Mouse (Mus musculus): ENCODE results near the gene Panx1.

Gene Panx1

GRCm38 (mm10) chr9:14970805-14971525 lies 74.3 kb downstream of the Panx1 start:
- DNase-seq (ENCODE audit: low spot score), result no peak

- no peak for DNase-seq (ENCODE audit: low spot score)
Measured at GRCm38 (mm10) chr9:14970211-14970610, 75.1 kb downstream of the Panx1 start.

DNA sequence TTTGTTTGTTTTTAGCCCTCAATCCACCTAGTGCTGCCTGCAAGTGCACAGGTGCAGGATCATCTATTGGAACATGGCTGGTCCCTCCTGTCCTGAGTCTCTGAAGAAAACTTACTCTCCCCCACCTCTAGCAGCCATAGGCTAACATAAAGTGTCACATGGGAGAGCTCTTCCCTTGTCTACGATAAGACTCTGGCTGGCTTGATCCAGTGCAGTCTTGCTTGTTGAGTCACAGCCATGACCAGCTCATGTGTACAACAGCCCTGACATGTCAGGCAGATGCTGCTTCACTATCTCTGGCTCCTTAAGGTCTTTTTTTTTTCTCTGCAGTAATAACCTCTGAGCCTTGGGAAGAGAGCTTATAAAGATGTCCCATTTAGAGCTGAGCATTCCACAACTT lies 77.7 kb downstream of the Panx1 start:
- no peak for DNase-seq (ENCODE audit: low spot score)

DNA sequence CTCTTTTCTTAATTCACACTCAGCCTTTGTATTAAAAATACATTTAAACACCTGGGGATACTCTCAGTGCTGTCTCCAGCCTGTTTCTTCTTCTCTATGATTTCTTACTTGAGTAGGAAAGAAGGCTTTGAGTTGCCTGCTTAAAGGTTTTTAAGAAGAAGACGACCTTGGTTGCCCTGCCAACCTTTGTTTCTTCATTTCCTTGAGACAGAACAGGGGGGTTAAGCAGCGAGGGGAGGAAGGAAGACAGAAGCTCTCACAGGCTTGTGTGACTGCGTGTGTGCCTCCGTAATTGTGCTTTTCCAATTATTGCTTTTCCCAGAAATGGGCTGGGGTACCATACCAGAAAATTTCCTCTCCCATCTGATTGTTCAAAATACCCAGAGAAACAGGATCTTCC lies 78.5 kb downstream of the Panx1 start:
- DNase-seq (ENCODE audit: low spot score), result no peak

DNA sequence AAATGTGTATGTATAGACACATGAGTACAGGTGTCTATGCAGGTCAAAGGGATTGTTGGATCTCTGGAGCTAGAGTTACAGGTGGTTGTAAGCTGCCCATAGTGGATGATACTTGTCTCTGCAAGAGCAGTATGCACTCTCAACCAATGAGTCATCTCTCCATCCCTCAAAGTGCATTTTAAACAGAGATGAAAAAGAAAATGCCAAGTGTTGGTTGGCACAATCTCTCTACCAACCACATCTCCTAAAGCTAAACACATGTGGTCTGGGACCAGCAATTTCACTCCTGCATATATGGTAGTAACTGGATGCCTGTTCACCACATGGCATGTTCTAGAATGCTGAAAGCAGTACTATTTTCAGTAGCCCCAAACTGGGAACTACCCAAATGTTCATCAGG lies 79.9 kb downstream of the Panx1 start:
- no peak for DNase-seq (ENCODE audit: low spot score)

GRCm38 (mm10) chr9:14962769-14963168 lies 82.5 kb downstream of the Panx1 start:
- no peak for DNase-seq (ENCODE audit: low spot score)

- no peak for DNase-seq (ENCODE audit: low spot score)
Measured at GRCm38 (mm10) chr9:14954659-14955058, 90.6 kb downstream of the Panx1 start.
